17 mouse cellular contexts compared by ENCODE assay signal in genomic region chr9:103752618-103753017, GRCm38 (mm10).
"Had no signal": no experiment of that assay in that cellular context is flagged by ENCODE, and none has a peak within 500 bp of the region (broad histone marks: within the 10 kb centered on the region; RNA-seq: fewer than 3 reads in every experiment).

No protein-coding gene starts in this region.

- DNase-seq: left cerebral cortex, postnatal 4 days; liver; liver, embryonic 13.5 days; liver, postnatal 0 days; lung, adult 18-20 months; lung, adult 2 months; lung, embryonic 14.5 days; lung, postnatal 10 days; lung, postnatal 14 days; lung, postnatal 36 days; lung, postnatal 4 days; midbrain, embryonic 14.5 days had no signal

- ATAC-seq: liver, embryonic 12.5 days; liver, postnatal 0 days; lung, postnatal 0 days; midbrain, embryonic 13.5 days; midbrain, embryonic 15.5 days; midbrain, embryonic 16.5 days had no signal
